Mouse (Mus musculus): ENCODE results near the gene 9930111J21Rik2. TPM values are rescaled to one million over a fixed set of nuclear protein-coding genes. Genes with fewer than 3 reads are reported as not detected.
"Not testable (repeated sequence)": the region's sequence is repeated elsewhere in the genome, so short reads cannot be mapped to it uniquely, and the experiment has no call there.

9930111J21Rik2 gene
- 1.4 and 2.4 TPM in 2 replicates for polyA plus RNA-seq (2012; rRNA removed)

DNA sequence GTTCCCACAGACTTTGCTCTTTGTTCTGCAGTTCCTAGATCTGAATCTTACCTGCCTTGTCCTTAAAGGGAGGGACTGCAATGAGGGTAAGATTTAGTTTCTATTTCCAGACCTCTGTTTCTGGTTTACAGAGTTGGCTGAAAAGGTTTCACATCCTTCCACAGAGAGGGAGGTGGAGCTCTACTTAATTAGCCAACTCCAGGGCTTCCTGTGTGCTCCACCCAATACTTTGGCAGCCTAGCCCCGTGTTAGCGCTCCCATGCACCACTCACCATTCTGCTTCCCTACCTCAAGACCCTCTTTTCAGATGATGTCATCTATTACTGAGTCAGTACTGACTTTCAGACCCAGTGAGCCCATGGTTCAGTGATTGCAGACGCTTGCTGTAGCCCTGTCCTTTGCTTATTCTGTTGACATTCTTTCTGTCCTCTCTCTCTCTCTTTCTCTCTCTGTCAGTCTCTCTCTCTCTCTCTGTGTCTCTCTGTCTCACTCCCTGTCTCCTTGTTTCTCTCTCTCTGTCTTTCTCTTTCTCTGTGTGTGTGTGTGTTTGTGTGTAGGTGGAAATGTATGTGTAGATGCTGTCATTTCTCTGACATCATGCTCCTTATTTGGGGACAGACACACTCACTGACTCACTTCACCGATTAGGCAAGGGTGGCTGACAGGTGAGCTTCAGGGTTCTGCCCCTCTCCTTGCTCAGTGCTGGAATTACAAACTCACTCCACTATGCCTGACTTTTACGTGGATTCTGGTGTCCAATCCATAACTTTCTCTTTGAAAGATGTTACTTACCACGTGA is at the start of gene 9930111J21Rik2:
Gene 9930111J21Rik2, minus strand, starts transcription at position 150 of the 799 bp plus-strand sequence.
- not testable (repeated sequence) for H3K27ac ChIP-seq (ENCODE audit: insufficient read depth, low read depth, low read length); H3K4me3 ChIP-seq (ENCODE audit: insufficient read depth, low read depth, low read length); H3K4me1 ChIP-seq (ENCODE audit: control insufficient read depth, insufficient read depth, low read length); DNase-seq; H3K36me3 ChIP-seq (ENCODE audit: control insufficient read depth, insufficient read depth, low read length); H3K27me3 ChIP-seq (replicated peaks; ENCODE audit: control insufficient read depth, insufficient read depth, low read length)
- 33% methylated on average over 1 of the region's 6 CpGs for whole genome bisulfite sequencing

DNA sequence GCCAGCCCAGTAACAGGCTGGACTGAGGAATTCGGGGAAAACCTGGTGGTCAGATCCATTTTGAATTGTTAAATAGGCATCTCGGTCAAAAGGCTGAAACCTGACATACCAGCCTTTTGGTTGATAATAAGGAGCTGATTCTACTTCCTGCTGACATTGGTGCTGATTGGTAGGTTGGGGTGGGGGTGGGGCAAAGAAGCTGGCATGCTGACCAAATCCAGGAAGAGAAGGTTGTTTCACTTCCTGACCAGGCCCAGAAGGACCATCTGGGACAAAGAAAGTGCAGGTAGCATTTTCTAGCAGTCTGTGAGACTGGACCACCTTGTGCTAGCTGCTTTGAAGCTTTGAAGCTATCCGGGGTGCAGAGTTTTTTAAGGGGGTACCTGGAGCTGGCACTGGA is 49.4 kb upstream of the 9930111J21Rik2 start:
- H3K27ac ChIP-seq (ENCODE audit: insufficient read depth, low read depth, low read length): no peak overlapping the region
- no peak overlapping the region for H3K4me3 ChIP-seq (ENCODE audit: insufficient read depth, low read depth, low read length)
- no peaks in the 10 kb centered on the region for H3K27me3 ChIP-seq (replicated peaks; ENCODE audit: control insufficient read depth, insufficient read depth, low read length)
- no peak for TF ChIP-seq CTCF (conservative IDR thresholded peaks at IDR 0.05; ENCODE audit: insufficient read depth, insufficient read length, low read depth, low read length)
- TF ChIP-seq POLR2A (IDR thresholded peaks at IDR 0.05; ENCODE audit: low read depth, low read length): no peak
- no peaks in the 10 kb centered on the region for H3K36me3 ChIP-seq (ENCODE audit: control insufficient read depth, insufficient read depth, low read length)
- H3K4me1 ChIP-seq (ENCODE audit: control insufficient read depth, insufficient read depth, low read length): no peaks in the 10 kb centered on the region
- WGBS: 88% methylated on average over 3 of the region's 3 CpGs
- no peak for DNase-seq

DNA sequence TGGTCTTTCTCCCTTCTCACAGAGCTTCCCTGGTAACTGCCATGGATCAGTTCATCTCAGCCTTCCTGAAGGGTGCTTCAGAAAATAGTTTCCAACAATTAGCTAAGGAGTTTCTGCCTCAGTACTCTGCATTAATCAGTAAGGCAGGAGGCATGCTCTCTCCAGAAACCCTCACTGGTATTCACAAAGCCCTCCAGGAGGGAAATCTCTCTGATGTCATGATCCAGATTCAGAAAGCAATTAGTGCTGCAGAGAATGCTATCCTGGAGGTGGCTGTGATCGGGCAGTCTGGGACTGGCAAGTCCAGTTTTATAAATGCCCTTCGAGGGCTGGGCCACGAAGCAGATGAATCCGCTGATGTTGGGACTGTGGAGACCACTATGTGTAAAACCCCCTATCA is 44.3 kb upstream of the 9930111J21Rik2 start:
- TF ChIP-seq POLR2A (IDR thresholded peaks at IDR 0.05; ENCODE audit: low read depth, low read length) (no peak), CTCF (conservative IDR thresholded peaks at IDR 0.05; ENCODE audit: insufficient read depth, insufficient read length, low read depth, low read length) (no peak)
- Histone ChIP-seq H3K27ac (ENCODE audit: insufficient read depth, low read depth, low read length) (no peak overlapping the region), H3K4me3 (ENCODE audit: insufficient read depth, low read depth, low read length) (no peak overlapping the region), H3K36me3 (ENCODE audit: control insufficient read depth, insufficient read depth, low read length) (no peaks in the 10 kb centered on the region), H3K4me1 (ENCODE audit: control insufficient read depth, insufficient read depth, low read length) (0 out of 2 replicates have a peak, but pooled peaks cover 4% of the 10 kb centered on the region), H3K27me3 (replicated peaks; ENCODE audit: control insufficient read depth, insufficient read depth, low read length) (no peaks in the 10 kb centered on the region)
- no peak for DNase-seq
- WGBS: 75% methylated on average over 4 of the region's 4 CpGs

DNA sequence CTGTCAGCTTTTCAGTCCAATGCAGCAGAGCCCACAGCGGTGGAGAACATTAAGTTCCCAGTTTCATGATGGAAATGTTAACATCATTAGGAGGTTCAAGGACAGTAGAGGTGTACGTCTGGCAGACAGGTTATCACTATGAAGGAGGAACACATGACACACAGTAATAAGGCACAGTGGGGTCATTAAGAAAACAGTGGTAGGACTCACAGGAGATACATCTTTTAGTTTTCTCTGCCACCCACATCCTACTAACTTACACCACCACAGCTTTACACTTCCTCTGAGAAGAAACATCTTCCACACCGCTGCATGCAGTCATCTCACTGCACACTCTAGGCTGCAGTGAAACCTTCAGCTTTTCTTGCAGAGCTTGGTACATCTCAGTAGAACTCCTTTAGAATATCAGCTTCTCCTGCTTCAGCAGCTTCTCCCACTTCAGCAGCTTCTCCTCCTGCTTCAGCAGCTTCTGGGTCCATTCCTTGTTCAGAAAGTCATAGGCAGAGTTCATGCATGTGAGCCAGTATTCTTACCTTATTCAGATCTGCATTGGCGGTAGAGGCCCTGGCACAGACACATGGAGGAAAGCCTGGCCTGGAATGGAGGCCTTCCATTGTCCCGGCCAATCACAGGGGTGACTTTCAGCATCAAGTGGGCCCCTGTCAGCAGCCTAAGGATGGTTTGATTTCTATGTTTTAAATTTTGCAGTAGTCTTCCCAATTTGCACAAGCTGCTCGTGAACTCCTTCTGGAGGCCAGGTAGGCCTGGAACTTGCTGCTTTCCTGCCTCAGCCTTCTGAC is 43.0 kb upstream of the 9930111J21Rik2 start:
- no peak for DNase-seq
- Histone ChIP-seq H3K36me3 (ENCODE audit: control insufficient read depth, insufficient read depth, low read length) (no peaks in the 10 kb centered on the region), H3K27ac (ENCODE audit: insufficient read depth, low read depth, low read length) (no peak overlapping the region), H3K4me3 (ENCODE audit: insufficient read depth, low read depth, low read length) (no peak overlapping the region), H3K4me1 (ENCODE audit: control insufficient read depth, insufficient read depth, low read length) (peaks cover 9% of the 10 kb centered on the region; the same call in 1 of the 2 replicates), H3K27me3 (replicated peaks; ENCODE audit: control insufficient read depth, insufficient read depth, low read length) (no peaks in the 10 kb centered on the region)
- 83% methylated on average over 6 of the region's 6 CpGs for WGBS
- no peak for TF ChIP-seq CTCF (conservative IDR thresholded peaks at IDR 0.05; ENCODE audit: insufficient read depth, insufficient read length, low read depth, low read length)

DNA sequence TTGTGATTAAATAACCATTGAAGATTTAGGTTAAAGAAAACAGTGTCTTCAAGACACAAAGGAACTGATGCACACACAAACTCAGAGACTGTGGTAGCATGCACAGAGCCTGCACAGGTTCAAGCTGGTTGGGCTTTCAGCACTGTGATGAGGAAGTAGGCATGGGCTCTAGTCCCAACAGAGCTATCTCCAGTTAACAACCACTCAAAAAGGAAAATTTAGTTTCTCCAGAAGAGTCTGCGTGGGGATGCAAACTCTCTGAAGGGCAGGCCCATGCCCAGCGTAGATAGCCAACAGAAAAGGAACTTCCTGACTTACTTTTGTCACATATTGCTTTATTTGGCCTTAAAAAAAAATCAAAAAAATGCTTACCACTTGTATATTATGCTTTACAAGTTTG is 41.7 kb upstream of the 9930111J21Rik2 start:
- H3K27me3 ChIP-seq (replicated peaks; ENCODE audit: control insufficient read depth, insufficient read depth, low read length): no peaks in the 10 kb centered on the region
- WGBS: 82% methylated on average over 2 of the region's 2 CpGs
- H3K4me1 ChIP-seq (ENCODE audit: control insufficient read depth, insufficient read depth, low read length): peaks cover 9% of the 10 kb centered on the region; the same call in 1 of the 2 replicates
- H3K36me3 ChIP-seq (ENCODE audit: control insufficient read depth, insufficient read depth, low read length): no peaks in the 10 kb centered on the region
- no peak overlapping the region for H3K27ac ChIP-seq (ENCODE audit: insufficient read depth, low read depth, low read length)
- no peak overlapping the region for H3K4me3 ChIP-seq (ENCODE audit: insufficient read depth, low read depth, low read length)
- DNase-seq: no peak
- TF ChIP-seq POLR2A (IDR thresholded peaks at IDR 0.05; ENCODE audit: low read depth, low read length) (no peak), CTCF (conservative IDR thresholded peaks at IDR 0.05; ENCODE audit: insufficient read depth, insufficient read length, low read depth, low read length) (no peak)

DNA sequence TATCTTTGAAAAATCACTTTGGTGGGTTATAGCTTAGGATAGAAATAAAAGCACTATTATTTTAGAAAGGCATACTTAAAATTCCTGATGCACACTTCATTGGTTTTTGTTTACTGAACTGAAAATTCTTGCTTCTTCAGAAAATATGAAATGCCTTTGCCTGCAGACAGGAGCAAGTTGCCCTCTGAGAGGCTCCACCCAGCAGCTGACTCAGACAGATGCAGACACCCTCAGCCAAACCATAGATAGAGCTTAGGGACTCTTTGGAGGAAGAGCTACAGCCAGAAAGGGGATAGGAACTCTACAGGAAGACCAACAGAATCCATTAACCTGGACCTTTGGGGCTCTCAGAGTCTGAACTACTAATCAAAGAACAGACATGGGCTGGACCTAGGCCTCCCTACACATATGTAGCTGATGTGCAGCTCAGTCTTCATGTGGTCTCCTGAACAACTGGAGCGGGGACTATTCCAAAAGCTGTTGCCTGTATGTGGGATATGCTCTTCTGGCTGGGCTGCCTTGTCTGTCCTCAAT is 41.1 kb upstream of the 9930111J21Rik2 start:
- no peak overlapping the region for H3K27ac ChIP-seq (ENCODE audit: insufficient read depth, low read depth, low read length)
- 100% methylated on average over 1 of the region's 1 CpGs for WGBS
- no peak for TF ChIP-seq POLR2A (IDR thresholded peaks at IDR 0.05; ENCODE audit: low read depth, low read length)
- TF ChIP-seq CTCF (conservative IDR thresholded peaks at IDR 0.05; ENCODE audit: insufficient read depth, insufficient read length, low read depth, low read length): no peak
- H3K27me3 ChIP-seq (replicated peaks; ENCODE audit: control insufficient read depth, insufficient read depth, low read length): no peaks in the 10 kb centered on the region
- no peak for DNase-seq
- no peaks in the 10 kb centered on the region for H3K36me3 ChIP-seq (ENCODE audit: control insufficient read depth, insufficient read depth, low read length)
- no peak overlapping the region for H3K4me3 ChIP-seq (ENCODE audit: insufficient read depth, low read depth, low read length)
- H3K4me1 ChIP-seq (ENCODE audit: control insufficient read depth, insufficient read depth, low read length): peaks cover 9% of the 10 kb centered on the region; the same call in 1 of the 2 replicates

DNA sequence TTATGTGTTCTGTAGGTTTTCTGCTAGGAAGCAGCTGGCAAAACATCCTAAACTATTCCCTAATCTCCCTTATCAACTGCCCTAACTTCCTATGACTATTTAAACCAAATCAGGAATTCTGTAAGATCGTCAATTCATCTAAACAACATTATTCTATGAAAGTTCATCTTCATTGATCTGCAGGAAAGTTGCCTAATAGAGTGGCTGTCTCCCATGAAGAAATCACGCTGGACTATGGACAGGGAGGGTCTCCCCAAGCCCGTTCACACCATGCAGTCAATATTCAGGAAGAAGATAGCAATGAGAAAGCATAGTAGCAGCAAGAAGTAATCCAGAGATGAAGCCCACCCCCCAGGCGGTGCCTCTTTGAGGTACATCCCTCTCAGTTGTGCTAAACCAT is 40.1 kb upstream of the 9930111J21Rik2 start:
- 82% methylated on average over 4 of the region's 4 CpGs for WGBS
- no peak overlapping the region for H3K27ac ChIP-seq (ENCODE audit: insufficient read depth, low read depth, low read length)

More for the DNA sequence above, 40.1 kb upstream of the 9930111J21Rik2 start:
- H3K36me3 ChIP-seq (ENCODE audit: control insufficient read depth, insufficient read depth, low read length): no peaks in the 10 kb centered on the region
- H3K27me3 ChIP-seq (replicated peaks; ENCODE audit: control insufficient read depth, insufficient read depth, low read length): no peaks in the 10 kb centered on the region
- H3K4me1 ChIP-seq (ENCODE audit: control insufficient read depth, insufficient read depth, low read length): peaks cover 13% of the 10 kb centered on the region; the same call in 1 of the 2 replicates
- DNase-seq: no peak
- TF ChIP-seq CTCF (conservative IDR thresholded peaks at IDR 0.05; ENCODE audit: insufficient read depth, insufficient read length, low read depth, low read length): no peak
- TF ChIP-seq POLR2A (IDR thresholded peaks at IDR 0.05; ENCODE audit: low read depth, low read length): no peak
- no peak overlapping the region for H3K4me3 ChIP-seq (ENCODE audit: insufficient read depth, low read depth, low read length)
